Mouse (Mus musculus): ENCODE data around the gene Aurkb. TPM values are rescaled to one million over a fixed set of nuclear protein-coding genes. Genes with fewer than 3 reads are reported as not detected.

Gene Aurkb
- total RNA-seq, 2 experiments from 2014 or later: 0.25 to 0.30 TPM

GRCm38 (mm10) chr11:69077316-69077715, 31.9 kb downstream of the Aurkb start:
- no peak for DNase-seq (ENCODE audit: extremely low spot score in 1 of 2, low spot score in 2 of 2)
- intact Hi-C loops (cut with DNase I): no loop called here
- Histone ChIP-seq H3K27ac (no peak overlapping the region), H3K4me3 (no peak overlapping the region)
- TF ChIP-seq CTCF (IDR thresholded peaks at IDR 0.05): no peak

- H3K4me3 ChIP-seq: no peak overlapping the region
- no peak for TF ChIP-seq CTCF (IDR thresholded peaks at IDR 0.05)
- no peak for DNase-seq (ENCODE audit: extremely low spot score in 1 of 2, low spot score in 2 of 2)
- intact Hi-C loops (cut with DNase I): no loop called here
- H3K27ac ChIP-seq: no peak overlapping the region
These were observed 32.6 kb downstream of the Aurkb start for GRCm38 (mm10) chr11:69078041-69078440.

GRCm38 (mm10) chr11:69078805-69079438, 33.5 kb downstream of the Aurkb start:
- Histone ChIP-seq H3K4me3 (no peak overlapping the region), H3K27ac (no peak overlapping the region)
- no peak for DNase-seq (ENCODE audit: extremely low spot score in 1 of 2, low spot score in 2 of 2)
- no peak for TF ChIP-seq CTCF (IDR thresholded peaks at IDR 0.05)
- intact Hi-C loops (cut with DNase I): no loop called here

GRCm38 (mm10) chr11:69080102-69080854, 34.8 kb downstream of the Aurkb start:
- Histone ChIP-seq H3K27ac (no peak overlapping the region), H3K4me3 (no peak overlapping the region)
- no peak for TF ChIP-seq CTCF (IDR thresholded peaks at IDR 0.05)
- intact Hi-C loops (cut with DNase I): no loop called here
- DNase-seq (ENCODE audit: extremely low spot score in 1 of 2, low spot score in 2 of 2): no peak

- intact Hi-C loops (cut with DNase I): no loop called here
- DNase-seq (ENCODE audit: extremely low spot score in 1 of 2, low spot score in 2 of 2): no peak
- no peak for TF ChIP-seq CTCF (IDR thresholded peaks at IDR 0.05)
- Histone ChIP-seq H3K27ac (no peak overlapping the region), H3K4me3 (no peak overlapping the region)
These were observed 35.4 kb downstream of the Aurkb start for GRCm38 (mm10) chr11:69080855-69081222.

- TF ChIP-seq CTCF (IDR thresholded peaks at IDR 0.05): no peak
- intact Hi-C loops (cut with DNase I): no loop called here
- Histone ChIP-seq H3K4me3 (no peak overlapping the region), H3K27ac (no peak overlapping the region)
- no peak for DNase-seq (ENCODE audit: extremely low spot score in 1 of 2, low spot score in 2 of 2)
These were observed 36.2 kb downstream of the Aurkb start for GRCm38 (mm10) chr11:69081613-69082012.

GRCm38 (mm10) chr11:69085608-69086007, 40.2 kb downstream of the Aurkb start:
- intact Hi-C loops (cut with DNase I): no loop called here
- no peak for TF ChIP-seq CTCF (IDR thresholded peaks at IDR 0.05)
- no peak for DNase-seq (ENCODE audit: extremely low spot score in 1 of 2, low spot score in 2 of 2)
- no peak overlapping the region for H3K4me3 ChIP-seq
- H3K27ac ChIP-seq: peak overlapping the region; percentile 78

GRCm38 (mm10) chr11:69086390-69086789, 40.9 kb downstream of the Aurkb start:
- peak in 1 of 2 experiments; percentile 57 for DNase-seq (ENCODE audit: extremely low spot score in 1 of 2, low spot score in 2 of 2)
- TF ChIP-seq CTCF (IDR thresholded peaks at IDR 0.05): no peak
- intact Hi-C loops (cut with DNase I): no loop called here
- peak overlapping the region; percentile 78 for H3K27ac ChIP-seq
- H3K4me3 ChIP-seq: no peak overlapping the region

GRCm38 (mm10) chr11:69087082-69087481, 41.6 kb downstream of the Aurkb start:
- H3K4me3 ChIP-seq: no peak overlapping the region
- intact Hi-C loops (cut with DNase I): no loop called here
- no peak for TF ChIP-seq CTCF (IDR thresholded peaks at IDR 0.05)
- DNase-seq (ENCODE audit: extremely low spot score in 1 of 2, low spot score in 2 of 2): peak; percentile 32 to 54
- H3K27ac ChIP-seq: peak overlapping the region; percentile 78

- Histone ChIP-seq H3K27ac (peak overlapping the region; percentile 78), H3K4me3 (no peak overlapping the region)
- no peak for DNase-seq (ENCODE audit: extremely low spot score in 1 of 2, low spot score in 2 of 2)
- no peak for TF ChIP-seq CTCF (IDR thresholded peaks at IDR 0.05)
- intact Hi-C loops (cut with DNase I): no loop called here
These were observed 42.1 kb downstream of the Aurkb start for GRCm38 (mm10) chr11:69087597-69087996.

GRCm38 (mm10) chr11:69088103-69088855, 42.8 kb downstream of the Aurkb start, which contains the start of gene Vamp2:
Gene Vamp2 (plus strand): TSS chr11:69088490.
- Histone ChIP-seq H3K27ac (peak within 1 kb of the TSS; percentile 100), H3K4me3 (peak within 1 kb of the TSS; percentile 98)
- no peak for TF ChIP-seq CTCF (IDR thresholded peaks at IDR 0.05)
- DNase-seq (ENCODE audit: extremely low spot score in 1 of 2, low spot score in 2 of 2): peak; percentile 95 to 96
- intact Hi-C loops (cut with DNase I): loop anchor here (1.0 kb wide), 1 partner anchor 15 kb away; no protein-coding TSS in a partner anchor
